Mouse (Mus musculus) spleen, adult 2 months (tissue): ENCODE results near the gene Tsc22d2. TPM values are rescaled to one million over a fixed set of nuclear protein-coding genes. Genes with fewer than 3 reads are reported as not detected.

ENCODE experiments used
- DNase-seq, 2 experiments: peaks; one replicate each; pipeline versions ENCODE4 v3.0.0 to v3.0.0-alpha.2; 2012 to 2021; ENCODE audit warnings: low spot score in 2 of 2, low read depth in 1 of 2
- H3K27ac ChIP-seq: fragments of 200-500 bp; 2 replicates; pipeline ENCODE4 v1.5.1; 2012; ENCODE audit warnings: low read length, inconsistent platforms; ENCODE audit not compliant: insufficient read depth
- H3K27me3 ChIP-seq: fragments of 200-500 bp; 2 replicates; pipeline ENCODE4 v1.6.1; 2012; ENCODE audit warnings: mild to moderate bottlenecking, moderate library complexity, low read length, inconsistent platforms; ENCODE audit not compliant: control insufficient read depth, insufficient read depth
- H3K36me3 ChIP-seq: fragments of 200-500 bp; 2 replicates; pipeline ENCODE4 v1.6.1; 2012; ENCODE audit warnings: mild to moderate bottlenecking, low read length, inconsistent platforms; ENCODE audit not compliant: control insufficient read depth, insufficient read depth
- H3K4me1 ChIP-seq: fragments of 200-500 bp; 2 replicates; pipeline ENCODE4 v1.6.1; 2011; ENCODE audit warnings: inconsistent platforms; ENCODE audit not compliant: control insufficient read depth, insufficient read depth, insufficient read length
- H3K4me3 ChIP-seq: fragments of 200-500 bp; 2 replicates; pipeline ENCODE4 v1.5.1; 2011; ENCODE audit warnings: mild to moderate bottlenecking, inconsistent platforms; ENCODE audit not compliant: insufficient read depth, insufficient read length; ENCODE audit errors: extremely low read depth
- CTCF ChIP-seq: fragments of 200-500 bp; IDR thresholded peaks from 2 replicates; pipeline ENCODE4 v1.5.1; 2011; ENCODE audit warnings: mild to moderate bottlenecking, inconsistent platforms; ENCODE audit not compliant: insufficient read depth, insufficient read length, insufficient replicate concordance; ENCODE audit errors: extremely low read depth
- POLR2A ChIP-seq: fragments of 200-500 bp; IDR thresholded peaks from 2 replicates; pipeline ENCODE4 v1.6.1; 2011; ENCODE audit warnings: low read depth, low read length, inconsistent platforms
- WGBS: fragments of 180-500 bp; shearing (Covaris S2); methylation state at CpG from one replicate; pipeline ENCODE4 v1.1.7; 2018; 5-methylcytosine and 5-hydroxymethylcytosine counted together
- polyA plus RNA-seq: library from polyadenylated mRNA; depleted of rRNA; stranded (reverse); fragments of >200 nt; gene quantifications from 2 replicates; pipeline ENCODE4 v1.2.3, GENCODE M21; 2012; rRNA removed

Tsc22d2 gene
- polyA plus RNA-seq, 1 experiment: 12.3 TPM

- no peaks in the 10 kb centered on the region for H3K36me3 ChIP-seq
- whole genome bisulfite sequencing: 24% methylated on average over 7 of the region's 7 CpGs
These were observed 93.7 kb downstream of the Tsc22d2 start for GRCm38 (mm10) chr3:58508020-58508750.

GRCm38 (mm10) chr3:58511581-58511980 lies 97.1 kb downstream of the Tsc22d2 start:
- Histone ChIP-seq H3K4me3 (no peak overlapping the region), H3K36me3 (no peaks in the 10 kb centered on the region), H3K4me1 (peaks cover 11% of the 10 kb centered on the region; the same call in 1 of the 2 replicates), H3K27me3 (no peaks in the 10 kb centered on the region), H3K27ac (no peak overlapping the region)
- DNase-seq: peak in 1 of 2 experiments; percentile 52
- TF ChIP-seq CTCF (peak; percentile 53; the same call in 1 of the 2 replicates), POLR2A (no peak)

More at GRCm38 (mm10) chr3:58508020-58508750, 93.7 kb downstream of the Tsc22d2 start:
- Histone ChIP-seq H3K4me3 (no peak overlapping the region), H3K27ac (peak overlapping the region; percentile 80), H3K4me1 (peaks cover 6% of the 10 kb centered on the region; the same call in 1 of the 2 replicates), H3K27me3 (no peaks in the 10 kb centered on the region)
- TF ChIP-seq POLR2A (no peak), CTCF (no peak)
- DNase-seq: no peak

GRCm38 (mm10) chr3:58512740-58513139 lies 98.2 kb downstream of the Tsc22d2 start:
- TF ChIP-seq CTCF (no peak), POLR2A (no peak)
- Histone ChIP-seq H3K27ac (no peak overlapping the region), H3K4me3 (no peak overlapping the region), H3K4me1 (peaks cover 7% of the 10 kb centered on the region; the same call in 1 of the 2 replicates), H3K27me3 (no peaks in the 10 kb centered on the region), H3K36me3 (no peaks in the 10 kb centered on the region)
- 88% methylated on average over 3 of the region's 3 CpGs for whole genome bisulfite sequencing
- no peak for DNase-seq

- no peak for DNase-seq
- 70% methylated on average over 4 of the region's 4 CpGs for WGBS
- Histone ChIP-seq H3K4me1 (peaks cover 13% of the 10 kb centered on the region; the same call in 1 of the 2 replicates), H3K4me3 (no peak overlapping the region), H3K27ac (no peak overlapping the region; the same call in 1 of the 2 replicates), H3K27me3 (no peaks in the 10 kb centered on the region), H3K36me3 (no peaks in the 10 kb centered on the region)
- no peak for TF ChIP-seq POLR2A
- no peak for TF ChIP-seq CTCF
These were observed 99.0 kb downstream of the Tsc22d2 start for GRCm38 (mm10) chr3:58513483-58513882.

- Histone ChIP-seq H3K27ac (peak overlapping the region; percentile 91), H3K4me3 (no peak overlapping the region), H3K36me3 (peaks cover 2% of the 10 kb centered on the region), H3K27me3 (no peaks in the 10 kb centered on the region), H3K4me1 (peaks cover 19% of the 10 kb centered on the region; the same call in 1 of the 2 replicates)
- WGBS: 22% methylated on average over 1 of the region's 1 CpGs
- no peak for DNase-seq
- TF ChIP-seq POLR2A (no peak), CTCF (no peak)
These were observed 101.6 kb downstream of the Tsc22d2 start for GRCm38 (mm10) chr3:58515947-58516601.

Other genes starting within 250 kb of the Tsc22d2 start
- gene Eif2a, start 111.1 kb downstream of the Tsc22d2 start, polyA plus RNA-seq: 3.3 and 3.4 TPM in 2 replicates
- 57.9 and 90.7 TPM in 2 replicates for gene Serp1, start 111.2 kb downstream of the Tsc22d2 start, polyA plus RNA-seq
- gene Selenot, start 161.9 kb downstream of the Tsc22d2 start, polyA plus RNA-seq: 22.0 and 22.7 TPM in 2 replicates
- not detected in 2 replicates for gene Erich6, start 222.5 kb downstream of the Tsc22d2 start, polyA plus RNA-seq